Mouse (Mus musculus) kidney, embryonic 16.5 days (tissue): Measurements from ENCODE around the gene Ablim2. TPM values are rescaled to one million over a fixed set of nuclear protein-coding genes. Genes with fewer than 3 reads are reported as not detected.

Source experiments
- ATAC-seq: fragments of 200-750 bp; cut with Nextera tagmentation; 2 replicates; pipeline ENCODE4 v1.8.0; 2017; ENCODE audit warnings: moderate TSS enrichment; ENCODE audit not compliant: low FRiP score, low TSS enrichment
- H3K27ac ChIP-seq: fragments of 300-500 bp; sonication (generic); 2 replicates; pipeline ENCODE4 v1.5.1; 2014; ENCODE audit warnings: low read length
- H3K27me3 ChIP-seq: fragments of 300-500 bp; sonication (generic); 2 replicates; pipeline ENCODE4 v1.6.1; 2014; ENCODE audit warnings: low read length, control low read depth, mixed read lengths; ENCODE audit not compliant: insufficient read depth
- H3K36me3 ChIP-seq: fragments of 300-500 bp; sonication (generic); 2 replicates; pipeline ENCODE4 v1.6.1; 2014; ENCODE audit warnings: low read length, control low read depth, mixed read lengths; ENCODE audit not compliant: insufficient read depth
- H3K4me1 ChIP-seq: fragments of 300-500 bp; sonication (generic); 2 replicates; pipeline ENCODE4 v1.6.1; 2014; ENCODE audit warnings: low read length, control low read depth, mixed read lengths; ENCODE audit not compliant: insufficient read depth
- H3K4me2 ChIP-seq: fragments of 300-500 bp; sonication (generic); replicated peaks from 2 replicates; pipeline ENCODE4 v1.6.1; 2014; ENCODE audit warnings: low read depth, low read length
- H3K4me3 ChIP-seq: fragments of 300-500 bp; sonication (generic); 2 replicates; pipeline ENCODE4 v1.5.1; 2014; ENCODE audit warnings: mild to moderate bottlenecking, low read length
- H3K9ac ChIP-seq: fragments of 300-500 bp; sonication (generic); replicated peaks from 2 replicates; pipeline ENCODE4 v1.6.1; 2014; ENCODE audit warnings: low read length
- H3K9me3 ChIP-seq: fragments of 300-500 bp; sonication (generic); 2 replicates; pipeline ENCODE4 v1.6.1; 2016; ENCODE audit warnings: low read length, control low read depth
- WGBS: fragments of 180-500 bp; shearing (Covaris S2); extraction: QIAGEN DNeasy Blood & Tissue Kit; methylation state at CpG from one replicate; pipeline ENCODE4 v1.1.7; 2014; 5-methylcytosine and 5-hydroxymethylcytosine counted together
- polyA plus RNA-seq: library from polyadenylated mRNA; unstranded; fragments of >200 nt; fragmentation: Nextera tagmentation; extraction: Ambion mirVana; gene quantifications from 2 replicates; pipeline ENCODE4 v1.2.1, GENCODE M21; 2015

Gene Ablim2
- polyA plus RNA-seq, 1 experiment from 2014 or later: 2.8 TPM

DNA sequence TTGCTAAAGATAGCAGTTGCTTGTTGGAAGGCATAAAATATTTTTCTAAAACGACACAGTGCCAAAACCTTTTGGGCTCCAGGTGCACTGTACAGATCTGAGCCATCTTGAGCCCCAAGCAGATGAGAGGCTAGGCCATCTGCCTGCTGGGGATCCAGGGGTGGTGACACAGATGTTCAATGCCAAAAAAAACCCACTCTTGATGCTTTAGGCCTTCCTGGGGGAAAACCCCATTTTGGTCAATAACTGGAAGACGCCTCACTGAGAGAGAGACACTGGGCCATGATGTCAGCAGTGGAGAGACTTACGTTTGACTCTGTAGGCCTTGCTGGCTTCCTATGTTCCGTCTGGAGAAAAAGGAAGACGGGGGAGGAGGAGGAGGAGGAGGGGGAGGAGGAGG, 59.6 kb downstream of the Ablim2 start:
- Histone ChIP-seq H3K36me3 (no peaks in the 10 kb centered on the region), H3K4me1 (no peaks in the 10 kb centered on the region), H3K9ac (no peak overlapping the region), H3K27me3 (no peaks in the 10 kb centered on the region), H3K4me3 (no peak overlapping the region), H3K4me2 (no peak overlapping the region), H3K27ac (no peak overlapping the region), H3K9me3 (no peaks in the 10 kb centered on the region)
- 72% methylated on average over 3 of the region's 5 CpGs for WGBS
- no peak for ATAC-seq

DNA sequence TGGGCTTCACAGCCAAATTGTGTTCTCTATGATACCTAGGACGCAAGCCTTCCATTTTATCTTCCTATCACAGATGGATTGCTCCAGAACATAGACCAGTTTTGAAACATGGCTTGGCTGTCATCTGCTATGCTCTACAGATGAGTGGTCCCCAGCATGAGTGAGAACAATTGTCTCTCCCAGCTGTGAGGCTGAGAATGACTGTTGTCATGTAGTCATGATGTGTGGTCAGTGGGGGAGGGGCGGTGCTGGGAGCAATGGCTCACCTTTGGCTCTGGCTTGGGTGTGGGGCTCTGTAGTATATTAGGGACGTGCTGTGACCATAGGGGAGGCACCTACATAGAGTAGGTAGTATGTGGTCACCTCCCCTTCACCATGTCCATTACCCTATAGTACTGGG, 60.2 kb downstream of the Ablim2 start:
- ATAC-seq: no peak
- no peaks in the 10 kb centered on the region for H3K36me3 ChIP-seq
- no peak overlapping the region for H3K4me3 ChIP-seq
- no peak overlapping the region for H3K4me2 ChIP-seq
- no peaks in the 10 kb centered on the region for H3K9me3 ChIP-seq
- H3K9ac ChIP-seq: no peak overlapping the region
- no peak overlapping the region for H3K27ac ChIP-seq
- no peaks in the 10 kb centered on the region for H3K4me1 ChIP-seq
- WGBS: 88% methylated on average over 3 of the region's 3 CpGs
- no peaks in the 10 kb centered on the region for H3K27me3 ChIP-seq

DNA sequence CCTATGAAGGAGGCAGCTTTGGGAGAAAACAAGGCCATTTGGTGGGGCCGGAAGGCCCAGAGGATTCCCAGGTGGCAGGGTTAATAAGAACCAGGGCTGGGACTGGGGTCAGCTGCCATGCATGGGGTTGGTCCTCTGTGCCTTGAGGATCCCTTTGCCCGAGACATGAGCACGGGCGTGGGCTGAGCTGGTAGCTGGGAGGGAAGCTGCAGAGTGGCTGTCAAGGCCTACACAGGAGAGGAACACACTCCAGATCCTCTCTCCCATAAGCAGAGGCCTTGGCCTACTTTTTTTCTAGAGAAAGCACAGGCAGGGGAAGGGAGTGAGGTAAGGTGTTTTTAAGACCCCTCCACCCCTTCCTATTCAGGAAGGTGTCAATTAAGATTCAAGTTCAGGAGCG, 65.0 kb downstream of the Ablim2 start:
- H3K27me3 ChIP-seq: no peaks in the 10 kb centered on the region
- no peak overlapping the region for H3K4me2 ChIP-seq
- WGBS: 92% methylated on average over 5 of the region's 5 CpGs
- H3K4me1 ChIP-seq: no peaks in the 10 kb centered on the region
- no peaks in the 10 kb centered on the region for H3K36me3 ChIP-seq
- no peak overlapping the region for H3K4me3 ChIP-seq
- H3K9ac ChIP-seq: no peak overlapping the region
- ATAC-seq: no peak
- no peak overlapping the region for H3K27ac ChIP-seq
- no peaks in the 10 kb centered on the region for H3K9me3 ChIP-seq

DNA sequence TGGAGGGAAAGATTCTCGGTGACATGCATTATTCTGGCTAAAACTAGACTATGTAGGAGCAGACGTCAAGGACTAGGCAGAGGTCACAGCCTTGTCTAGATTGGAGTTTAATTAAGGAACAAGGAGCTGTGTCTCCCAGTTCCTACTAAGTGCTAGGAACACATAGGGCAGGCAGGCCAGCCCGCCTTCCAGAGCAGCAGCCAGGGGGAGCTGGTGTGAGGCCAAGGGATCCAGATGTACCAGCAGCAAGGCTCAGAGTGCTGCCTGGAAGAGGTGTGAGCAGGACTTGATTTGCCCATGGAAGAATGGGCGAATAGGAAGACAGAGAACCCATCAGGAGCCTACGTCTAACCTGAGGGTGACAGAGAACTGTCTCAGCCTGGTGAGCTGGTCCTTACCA, 68.8 kb downstream of the Ablim2 start:
- Histone ChIP-seq H3K27ac (no peak overlapping the region), H3K9ac (no peak overlapping the region), H3K4me3 (no peak overlapping the region), H3K9me3 (no peaks in the 10 kb centered on the region), H3K36me3 (no peaks in the 10 kb centered on the region), H3K4me1 (no peaks in the 10 kb centered on the region), H3K4me2 (no peak overlapping the region), H3K27me3 (no peaks in the 10 kb centered on the region)
- WGBS: 72% methylated on average over 5 of the region's 5 CpGs
- ATAC-seq: no peak

DNA sequence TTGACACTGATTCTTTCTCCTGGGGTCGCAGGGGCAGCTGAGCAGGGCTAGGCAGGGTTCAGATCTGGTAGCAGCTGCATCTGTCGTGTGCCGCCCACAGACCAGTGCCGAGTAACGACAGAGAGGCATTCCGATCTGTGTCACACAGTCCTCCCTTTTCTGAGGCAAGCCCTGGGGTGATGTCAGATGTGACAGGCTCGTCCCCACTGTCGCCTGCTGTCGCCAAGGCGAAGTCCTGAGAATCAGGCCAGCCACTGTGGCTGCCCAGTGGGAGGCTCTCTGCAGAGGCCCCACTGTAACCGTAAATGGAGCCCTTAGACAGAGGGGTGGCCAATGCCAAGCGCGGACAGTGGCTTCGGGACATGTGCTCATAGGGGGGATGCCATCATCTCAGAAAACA, 69.4 kb downstream of the Ablim2 start:
- no peak for ATAC-seq
- no peak overlapping the region for H3K4me3 ChIP-seq
- no peak overlapping the region for H3K9ac ChIP-seq
- H3K27ac ChIP-seq: no peak overlapping the region
- H3K9me3 ChIP-seq: no peaks in the 10 kb centered on the region
- WGBS: 52% methylated on average over 14 of the region's 14 CpGs
- no peak overlapping the region for H3K4me2 ChIP-seq
- H3K27me3 ChIP-seq: no peaks in the 10 kb centered on the region
- no peaks in the 10 kb centered on the region for H3K4me1 ChIP-seq
- no peaks in the 10 kb centered on the region for H3K36me3 ChIP-seq

DNA sequence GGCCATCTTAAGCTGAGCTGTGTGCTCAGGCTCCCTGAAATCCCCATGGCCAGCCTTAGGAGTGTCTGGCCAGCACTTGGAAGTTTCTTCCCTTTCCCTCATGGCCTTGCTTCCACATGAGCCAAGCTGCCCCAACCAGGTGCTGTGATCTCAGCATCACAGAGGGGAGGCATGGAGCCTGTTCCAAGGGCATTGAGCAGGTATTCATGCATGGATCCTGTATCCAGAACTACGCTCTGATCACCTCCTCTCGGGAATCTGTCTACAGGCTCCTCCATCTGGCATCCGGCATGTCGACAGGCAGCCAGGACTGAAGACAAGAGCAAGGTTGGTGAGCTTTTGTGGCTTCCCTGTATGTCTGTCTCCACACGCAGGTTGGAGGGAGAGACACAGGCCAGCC, 70.2 kb downstream of the Ablim2 start:
- Histone ChIP-seq H3K4me2 (no peak overlapping the region), H3K36me3 (no peaks in the 10 kb centered on the region), H3K9ac (no peak overlapping the region), H3K27me3 (no peaks in the 10 kb centered on the region), H3K9me3 (no peaks in the 10 kb centered on the region), H3K4me3 (no peak overlapping the region), H3K4me1 (no peaks in the 10 kb centered on the region), H3K27ac (no peak overlapping the region)
- 77% methylated on average over 5 of the region's 5 CpGs for WGBS
- no peak for ATAC-seq

DNA sequence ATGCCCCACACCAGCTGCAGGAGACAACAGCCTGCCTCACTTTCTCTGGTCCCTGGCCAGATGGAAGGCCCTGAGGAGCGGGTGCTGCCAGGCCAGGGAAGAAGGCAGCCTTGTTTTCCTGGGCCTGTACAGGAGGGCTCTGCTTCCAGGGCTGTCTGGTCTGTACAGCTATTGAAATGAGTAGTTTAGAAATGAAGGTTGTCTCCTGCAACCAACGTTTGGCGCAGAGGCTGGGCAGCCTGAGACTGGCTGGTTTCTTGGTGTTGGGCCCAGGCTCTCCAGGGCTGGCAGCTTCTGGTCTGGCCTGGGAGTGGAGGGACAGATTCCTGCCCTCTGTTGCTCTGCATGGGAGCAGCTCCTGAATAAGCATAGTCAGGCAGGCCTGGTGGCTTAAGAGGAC, 72.4 kb downstream of the Ablim2 start:
- ATAC-seq: no peak
- H3K4me3 ChIP-seq: no peak overlapping the region
- H3K4me2 ChIP-seq: no peak overlapping the region
- H3K4me1 ChIP-seq: no peaks in the 10 kb centered on the region
- H3K9ac ChIP-seq: no peak overlapping the region
- 85% methylated on average over 3 of the region's 3 CpGs for WGBS
- H3K9me3 ChIP-seq: no peaks in the 10 kb centered on the region
- no peak overlapping the region for H3K27ac ChIP-seq
- H3K27me3 ChIP-seq: no peaks in the 10 kb centered on the region
- H3K36me3 ChIP-seq: no peaks in the 10 kb centered on the region

DNA sequence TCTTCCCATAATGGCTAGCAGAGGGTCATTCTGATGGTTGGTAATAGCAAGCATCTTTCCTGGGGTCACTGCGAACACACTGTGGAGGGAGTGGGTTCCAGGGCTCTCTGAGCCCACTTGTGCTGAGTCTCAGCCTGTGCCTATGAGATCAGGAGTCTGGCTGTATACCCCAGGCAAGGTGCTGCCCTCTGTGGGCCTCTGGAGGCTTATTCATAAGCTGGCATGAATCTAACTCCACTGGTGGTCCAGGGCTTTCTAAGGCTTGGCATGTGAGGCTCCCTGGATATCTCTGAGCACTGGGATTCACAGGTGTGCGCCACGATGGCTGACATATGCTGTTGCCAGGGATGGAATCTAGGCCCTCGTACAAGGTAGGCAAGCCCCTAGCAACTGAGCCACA, 76.2 kb downstream of the Ablim2 start:
- H3K27me3 ChIP-seq: no peaks in the 10 kb centered on the region
- no peak overlapping the region for H3K4me2 ChIP-seq
- WGBS: 77% methylated on average over 4 of the region's 4 CpGs
- no peaks in the 10 kb centered on the region for H3K4me1 ChIP-seq
- H3K4me3 ChIP-seq: no peak overlapping the region
- H3K36me3 ChIP-seq: no peaks in the 10 kb centered on the region
- no peak overlapping the region for H3K27ac ChIP-seq
- no peak overlapping the region for H3K9ac ChIP-seq
- ATAC-seq: no peak
- H3K9me3 ChIP-seq: no peaks in the 10 kb centered on the region

DNA sequence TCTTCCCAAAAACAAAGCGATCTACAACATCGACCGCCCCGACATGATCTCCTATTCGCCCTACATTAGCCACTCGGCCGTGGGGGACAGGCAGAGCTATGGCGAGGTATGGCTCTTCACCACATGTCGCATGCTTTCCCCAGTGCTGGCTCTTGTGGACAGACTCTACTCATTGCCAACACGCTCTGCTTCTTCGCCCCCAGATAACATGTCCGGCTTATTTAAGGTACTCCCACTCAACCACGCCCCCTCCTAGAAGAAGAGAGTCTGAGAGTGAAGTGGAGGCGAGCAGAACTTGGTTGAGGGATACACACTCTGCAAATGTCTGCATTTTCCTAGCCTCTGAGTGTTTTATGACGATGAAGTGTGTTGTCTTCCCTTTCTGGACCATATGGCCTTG, 79.3 kb downstream of the Ablim2 start:
- Histone ChIP-seq H3K4me2 (no peak overlapping the region), H3K27ac (no peak overlapping the region), H3K36me3 (no peaks in the 10 kb centered on the region), H3K4me1 (no peaks in the 10 kb centered on the region), H3K9ac (no peak overlapping the region), H3K27me3 (no peaks in the 10 kb centered on the region), H3K4me3 (no peak overlapping the region), H3K9me3 (no peaks in the 10 kb centered on the region)
- no peak for ATAC-seq
- WGBS: 89% methylated on average over 15 of the region's 15 CpGs

DNA sequence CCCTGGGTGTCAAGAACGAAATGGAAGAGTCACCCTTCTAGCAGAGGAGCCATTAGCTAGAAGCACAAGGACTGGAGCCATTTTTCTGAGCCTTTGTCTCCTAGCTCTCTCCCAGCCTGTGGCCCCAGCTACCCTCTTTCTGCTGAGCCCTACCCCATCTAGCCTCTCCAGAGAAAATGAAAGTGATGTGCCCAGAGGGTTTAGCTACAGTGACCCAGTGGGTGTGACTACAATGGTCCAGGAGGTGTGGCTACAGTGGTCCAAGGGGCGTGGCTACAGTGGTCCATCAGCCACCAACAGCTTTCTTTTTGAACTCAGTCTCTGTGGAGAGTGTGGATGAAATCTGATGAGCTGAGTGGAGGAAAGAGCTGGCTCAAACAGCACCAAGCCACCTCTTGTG, 81.6 kb downstream of the Ablim2 start:
- no peak overlapping the region for H3K9ac ChIP-seq
- no peak for ATAC-seq
- 62% methylated on average over 2 of the region's 2 CpGs for WGBS
- no peak overlapping the region for H3K4me3 ChIP-seq
- no peaks in the 10 kb centered on the region for H3K36me3 ChIP-seq
- H3K4me1 ChIP-seq: no peaks in the 10 kb centered on the region
- no peak overlapping the region for H3K4me2 ChIP-seq
- H3K9me3 ChIP-seq: no peaks in the 10 kb centered on the region
- H3K27ac ChIP-seq: no peak overlapping the region
- H3K27me3 ChIP-seq: no peaks in the 10 kb centered on the region

DNA sequence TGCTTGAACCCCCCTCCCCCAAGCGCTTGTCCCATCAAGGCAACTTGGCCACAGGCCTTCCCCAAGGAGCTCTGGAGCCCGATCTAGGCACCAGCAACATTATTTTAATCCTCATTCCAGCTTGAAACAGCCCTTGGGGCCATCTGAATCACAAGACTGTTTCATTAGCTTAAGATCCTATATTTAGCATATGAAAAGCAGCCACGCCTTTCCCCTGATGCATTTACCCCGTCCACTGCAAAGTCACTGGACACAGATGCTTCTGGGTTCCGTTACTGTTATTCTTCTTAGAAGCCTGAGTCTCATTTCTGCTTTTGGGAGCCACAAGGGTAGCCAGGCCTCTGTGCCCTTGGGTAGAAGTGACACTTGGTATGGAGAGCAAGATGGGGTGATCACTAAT, 93.8 kb downstream of the Ablim2 start:
- Histone ChIP-seq H3K9ac (no peak overlapping the region), H3K4me1 (no peaks in the 10 kb centered on the region), H3K27me3 (no peaks in the 10 kb centered on the region), H3K36me3 (no peaks in the 10 kb centered on the region), H3K9me3 (no peaks in the 10 kb centered on the region), H3K27ac (no peak overlapping the region), H3K4me2 (no peak overlapping the region), H3K4me3 (no peak overlapping the region)
- ATAC-seq: no peak
- WGBS: 71% methylated on average over 5 of the region's 5 CpGs
